8 mouse cellular contexts compared by ENCODE assay signal in the genomic region with DNA sequence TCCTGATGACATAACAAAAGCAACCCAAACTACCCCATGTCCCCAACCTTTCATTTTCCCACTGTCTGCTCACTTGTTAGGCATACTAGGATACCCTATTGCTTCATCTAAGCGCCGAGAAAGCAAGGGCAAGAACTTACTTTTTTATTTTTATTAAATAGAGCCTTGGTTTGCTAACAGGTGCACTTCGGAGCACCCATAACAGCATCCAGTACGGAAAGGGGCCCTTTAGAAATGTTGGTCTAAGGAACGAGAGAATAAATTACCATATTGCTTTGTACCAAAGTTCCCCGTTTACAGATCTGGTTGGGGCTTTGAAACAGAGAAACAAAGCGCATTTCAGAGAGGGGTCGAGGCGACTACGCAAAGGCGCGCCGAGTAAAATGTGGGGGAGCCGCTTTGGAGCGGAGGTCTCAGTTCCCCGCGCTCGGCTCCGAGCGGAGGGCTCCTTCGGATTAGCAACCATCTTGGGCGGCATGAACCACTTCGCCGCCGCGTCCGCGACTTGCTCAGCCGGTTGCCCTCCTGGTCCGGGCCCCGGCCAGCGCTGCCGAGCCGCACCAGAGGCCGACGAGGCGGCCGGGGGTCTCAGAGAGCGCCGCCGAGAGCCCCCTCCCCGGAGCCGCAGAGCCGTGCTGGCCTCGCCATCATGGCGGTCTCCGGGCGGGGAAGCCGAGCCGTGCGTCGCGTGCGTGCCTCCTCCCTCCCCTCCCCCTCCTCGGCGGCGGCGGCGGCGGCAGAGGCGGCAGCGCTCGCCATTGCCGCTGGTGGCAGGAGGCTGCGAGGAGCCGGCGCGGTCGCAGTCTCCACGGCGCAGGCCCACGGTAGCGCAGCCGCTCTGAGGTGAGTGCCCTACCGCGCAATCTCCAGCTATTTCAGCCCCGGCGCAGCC. TPM values are rescaled to one million over a fixed set of nuclear protein-coding genes. Genes with fewer than 3 reads are reported as not detected.
DNase-seq lines count a peak whose midpoint lies in the region; ATAC-seq and TF ChIP-seq lines count a peak whose summit lies in the region.

Gene Nrf1, plus strand, starts transcription at position 718 of the 892 bp plus-strand sequence.

- no peaks in the 10 kb centered on the region; the same call in none of the 2 replicates for H3K4me1 ChIP-seq in lung, embryonic 14.5 days (ENCODE audit: insufficient read depth)

- peak within 1 kb of the TSS; percentile 97 for H3K4me3 ChIP-seq in lung, embryonic 14.5 days (ENCODE audit: low read depth, low read length)

- no peaks in the 10 kb centered on the region for H3K9me3 ChIP-seq in lung, embryonic 14.5 days (ENCODE audit: low read depth, low read length)

- TF ChIP-seq CTCF in lung, embryonic 14.5 days (IDR thresholded peaks at IDR 0.05; ENCODE audit: low read depth): no peak

- no peaks in the 10 kb centered on the region for H3K27me3 ChIP-seq in lung, embryonic 14.5 days (ENCODE audit: insufficient read depth, low read length)

- peak within 1 kb of the TSS; percentile 99 for H3K9ac ChIP-seq in lung, embryonic 14.5 days

- peaks cover 5% of the 10 kb centered on the region; the same call in 1 of the 2 replicates for H3K36me3 ChIP-seq in lung, embryonic 14.5 days (ENCODE audit: insufficient read depth)

- ATAC-seq in frontal cortex, adult (ENCODE audit: low TSS enrichment): peak; percentile 94
- peak; percentile 85 to 86 for ATAC-seq in hematopoietic stem cell, adult 5-6 weeks (replicated peaks in 1 of 2; ENCODE audit: insufficient read depth in 1 of 2, low FRiP score in 2 of 2, low TSS enrichment in 1 of 2, low read depth in 1 of 2, poor library complexity in 2 of 2, severe bottlenecking in 2 of 2)
- ATAC-seq in lung, embryonic 14.5 days (ENCODE audit: insufficient read depth): peak; percentile 95
- ATAC-seq in neutrophil, adult 5-6 weeks (ENCODE audit: extremely low read depth, insufficient number of reproducible peaks, low FRiP score, poor library complexity, severe bottlenecking): peak; percentile 87

- H3K4me2 ChIP-seq in lung, embryonic 14.5 days: peak within 1 kb of the TSS; percentile 83

- DNase-seq in MN1 (ENCODE audit: low spot score): peak; percentile 95
- DNase-seq in cerebellum, adult 9-10 months: peak; percentile 88
- peak; percentile 81 to 87 for DNase-seq in layer of hippocampus, adult 8-10 months (ENCODE audit: low spot score in 2 of 2)
- peak; percentile 95 for DNase-seq in lung, embryonic 14.5 days
- peak; percentile 91 for DNase-seq in testis, postnatal 14 days (ENCODE audit: low spot score)

- WGBS in lung, embryonic 14.5 days: under 1% methylated on average over 77 of the region's 78 CpGs

- H3K27ac ChIP-seq in lung, embryonic 14.5 days (ENCODE audit: low read depth): peak within 1 kb of the TSS; percentile 99

RNA-seq across cellular contexts. Expression of gene Nrf1, which starts in this region (rescaled TPM):
- 76.5 and 82.8 TPM in 2 replicates for total RNA-seq in hematopoietic stem cell, adult 5-6 weeks (2017)
- 10 to 100 TPM; 20.6 to 25.5 (median 24.2) TPM for total RNA-seq in layer of hippocampus, adult 8-10 months (2022)
- 68.8 and 78.0 TPM in 2 replicates for polyA plus RNA-seq in lung, embryonic 14.5 days (2014; fragmentation: Nextera tagmentation; extraction: Ambion mirVana)
- 91.0 and 106 TPM in 2 replicates for total RNA-seq in neutrophil, adult 5-6 weeks (2017)

Comparison
In these comparisons a context has a peak if more than half of its experiments do, and no peak if none do; other contexts are left out.
1. Peak in every context shown above with its lines: DNase-seq, ATAC-seq, H3K4me3 ChIP-seq and H3K27ac ChIP-seq.